In genomic region chr4:58912629-58913335, GRCm38 (mm10) we compare ENCODE assay signal across 7 mouse cellular contexts. TPM values are rescaled to one million over a fixed set of nuclear protein-coding genes. Genes with fewer than 3 reads are reported as not detected.
DNase-seq lines count a peak whose midpoint lies in the region; ATAC-seq lines count a peak whose summit lies in the region.

Gene Ecpas (minus strand): TSS chr4:58912749.

- H3K4me3 ChIP-seq in intestine, embryonic 15.5 days (replicated peaks), result peak within 1 kb of the TSS; percentile 91

- DNase-seq in adrenal gland, adult 18-20 months (ENCODE audit: low spot score in 2 of 2), result peak; percentile 83 to 88
- peak; percentile 69 for DNase-seq in embryo, embryonic 11.5 days (ENCODE audit: low read depth, low spot score)
- peak in 1 of 2 experiments; percentile 84 for DNase-seq in gastrocnemius, postnatal 4 days (ENCODE audit: low spot score in 2 of 2)
- peak in 1 of 2 experiments; percentile 76 for DNase-seq in left cerebral cortex, postnatal 25 days (ENCODE audit: low spot score in 2 of 2)
- DNase-seq in skeletal muscle tissue, adult 2 months (ENCODE audit: low read depth, low spot score), result peak; percentile 71

- H3K27me3 ChIP-seq in intestine, embryonic 15.5 days (replicated peaks), result no peaks in the 10 kb centered on the region

- H3K27ac ChIP-seq in intestine, embryonic 15.5 days, result peak within 1 kb of the TSS; percentile 98

- no peaks in the 10 kb centered on the region for H3K9me3 ChIP-seq in intestine, embryonic 15.5 days

- H3K36me3 ChIP-seq in intestine, embryonic 15.5 days, result no peaks in the 10 kb centered on the region

- peak; percentile 78 for ATAC-seq in intestine, embryonic 15.5 days
- ATAC-seq in megakaryocyte-erythroid progenitor cell, adult 5-6 weeks (replicated peaks; ENCODE audit: low FRiP score, low TSS enrichment, poor library complexity, severe bottlenecking), result peak; percentile 86

- intact Hi-C loops in left cerebral cortex, postnatal 25 days (cut with DNase I), result no loop called here

- 4% methylated on average over 39 of the region's 43 CpGs for WGBS in intestine, embryonic 15.5 days

- peak within 1 kb of the TSS; percentile 82 for H3K4me2 ChIP-seq in intestine, embryonic 15.5 days (replicated peaks)

- peak within 1 kb of the TSS; percentile 99 for H3K9ac ChIP-seq in intestine, embryonic 15.5 days

- H3K4me1 ChIP-seq in intestine, embryonic 15.5 days (replicated peaks), result no peaks in the 10 kb centered on the region

RNA-seq across cellular contexts. Expression of gene Ecpas, which starts in this region (rescaled TPM):
- 100 to 1,000 TPM; 133 to 187 TPM for total RNA-seq in adrenal gland, adult 18-20 months (2021)
- 100 to 1,000 TPM; 172 to 190 TPM for total RNA-seq in gastrocnemius, postnatal 4 days (2021)
- 25.9 and 29.3 TPM in 2 replicates for polyA plus RNA-seq in intestine, embryonic 15.5 days (2015; fragmentation: Nextera tagmentation; extraction: Ambion mirVana)
- 100 to 1,000 TPM; 123 to 137 TPM for total RNA-seq in left cerebral cortex, postnatal 25 days (2021)
- 78.4 and 95.1 TPM in 2 replicates for total RNA-seq in megakaryocyte-erythroid progenitor cell, adult 5-6 weeks (2014; fragmentation: Nextera tagmentation)
- total RNA-seq in megakaryocyte-erythroid progenitor cell, adult 5-6 weeks (2017), result 69.0 and 101 TPM in 2 replicates
